Mouse (Mus musculus) yolk sac, embryonic 10.5 days (tissue): Measurements from ENCODE around the gene Gm37596.
"Not testable (repeated sequence)": the region's sequence is repeated elsewhere in the genome, so short reads cannot be mapped to it uniquely, and the experiment has no call there.

Experiments
- DNase-seq: peaks from one replicate; pipeline ENCODE4 v3.0.0-alpha.2; 2017; ENCODE audit warnings: low spot score

The Gm37596 gene

DNA sequence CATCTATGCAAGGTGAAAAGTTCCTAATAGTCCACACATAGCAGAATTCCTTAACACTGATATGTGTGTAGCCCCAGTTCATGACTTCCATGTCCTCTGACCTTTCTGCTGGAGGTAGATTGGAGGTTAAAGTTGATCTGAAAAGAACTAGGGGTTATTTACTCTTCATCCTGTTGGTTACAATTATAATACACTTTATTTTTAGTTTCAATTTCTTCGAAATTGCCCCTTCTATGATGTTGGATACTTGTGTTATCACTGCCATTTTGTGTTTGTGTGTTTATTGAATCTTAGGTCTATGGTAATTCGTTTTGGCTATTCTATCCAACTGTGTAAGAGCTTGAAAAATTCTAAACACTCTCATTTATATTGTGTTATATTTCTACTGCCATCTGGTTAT, at the start of gene Gm37596:
Gene Gm37596 (minus strand): TSS at position 101 of the 400 bp plus-strand sequence.
- DNase-seq = not testable (repeated sequence)

DNA sequence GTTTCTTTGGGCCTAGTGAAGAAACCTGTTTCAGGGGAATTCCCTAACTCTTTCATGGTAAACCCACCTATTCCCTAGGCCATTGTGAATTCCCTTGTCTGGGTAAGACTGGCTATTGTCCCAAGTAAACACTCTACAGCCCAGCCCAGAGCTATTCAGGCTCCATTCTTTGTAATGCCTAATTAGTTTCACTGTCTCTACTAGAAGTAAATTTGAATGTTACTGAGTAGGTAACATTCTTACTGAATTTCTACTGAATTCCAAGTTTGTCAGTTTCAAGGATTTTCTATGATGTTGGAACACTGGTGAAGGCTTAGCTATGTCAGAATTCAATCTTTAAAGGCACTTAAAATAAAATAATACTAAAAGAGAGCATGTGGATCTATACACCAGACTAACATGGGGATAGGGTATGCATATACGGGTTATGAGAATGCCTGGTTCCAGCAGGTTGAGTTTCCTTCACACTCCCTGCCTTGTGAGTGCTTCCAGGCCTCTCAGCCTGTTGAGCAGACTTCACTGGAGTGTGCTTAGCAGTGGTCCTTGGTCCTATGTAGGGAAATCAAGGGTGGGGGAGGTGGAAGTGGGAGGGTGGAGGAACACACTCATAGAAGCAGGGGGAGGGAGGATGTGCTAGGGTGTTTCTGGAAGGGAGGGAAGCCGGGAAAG, 16.2 kb upstream of the Gm37596 start:
- not testable (repeated sequence) for DNase-seq

DNA sequence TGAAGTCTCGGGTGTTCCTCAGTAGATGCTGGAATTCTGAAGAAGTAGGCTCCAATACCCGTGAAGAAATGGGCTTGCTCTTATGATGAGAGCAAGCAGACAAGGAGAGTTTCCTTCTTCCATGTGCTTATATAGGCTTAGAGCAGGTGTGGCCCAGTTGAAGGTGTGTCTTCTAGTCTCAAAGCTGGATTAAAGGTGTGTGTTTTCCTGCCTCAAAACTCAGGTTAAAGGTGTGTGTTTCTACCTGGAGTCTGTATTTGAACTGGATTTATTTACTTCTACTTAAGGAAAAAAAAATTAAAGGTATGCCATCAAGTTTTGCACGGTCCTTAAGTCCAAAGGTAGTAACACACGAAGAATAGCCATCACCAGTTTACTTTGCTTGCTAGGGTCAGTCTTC, 16.7 kb downstream of the Gm37596 start, which contains the start of gene Tdpoz1:
Gene Tdpoz1 (minus strand): TSS at position 101 of the 400 bp plus-strand sequence.
- DNase-seq = not testable (repeated sequence)

DNA sequence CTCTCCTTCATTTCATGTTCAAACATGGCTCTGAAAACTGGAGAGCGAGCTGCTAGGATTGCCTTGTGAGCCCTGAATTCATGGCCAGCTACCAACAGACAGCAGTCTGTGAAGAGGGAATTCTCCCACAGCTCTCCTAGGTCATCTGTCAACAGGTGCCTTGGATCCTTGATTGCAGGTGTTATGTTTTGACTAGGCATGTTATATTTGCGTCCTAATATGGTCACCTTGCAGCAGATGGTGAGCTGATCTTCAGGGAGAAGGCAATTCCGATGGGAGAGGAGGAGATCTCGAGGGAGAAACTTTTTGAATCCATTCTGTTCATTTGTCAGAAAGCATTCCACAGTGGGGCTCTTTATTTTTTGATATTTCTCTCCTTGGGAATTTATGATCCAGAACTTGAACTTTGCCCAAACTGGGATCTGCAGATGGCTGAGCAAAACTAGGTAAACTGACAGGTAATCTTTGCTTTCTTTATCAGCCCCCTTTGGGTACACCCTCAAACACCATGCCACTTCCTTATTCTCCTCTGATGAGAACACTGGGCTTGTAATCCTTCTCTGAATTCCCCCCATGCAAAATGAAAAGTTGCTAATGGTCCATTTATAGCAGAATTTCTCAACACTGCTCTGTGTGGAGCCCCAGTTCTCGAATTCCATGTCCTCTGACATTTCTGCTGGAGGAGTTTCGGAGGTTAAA, 21.9 kb downstream of the Gm37596 start:
- DNase-seq = not testable (repeated sequence)

DNA sequence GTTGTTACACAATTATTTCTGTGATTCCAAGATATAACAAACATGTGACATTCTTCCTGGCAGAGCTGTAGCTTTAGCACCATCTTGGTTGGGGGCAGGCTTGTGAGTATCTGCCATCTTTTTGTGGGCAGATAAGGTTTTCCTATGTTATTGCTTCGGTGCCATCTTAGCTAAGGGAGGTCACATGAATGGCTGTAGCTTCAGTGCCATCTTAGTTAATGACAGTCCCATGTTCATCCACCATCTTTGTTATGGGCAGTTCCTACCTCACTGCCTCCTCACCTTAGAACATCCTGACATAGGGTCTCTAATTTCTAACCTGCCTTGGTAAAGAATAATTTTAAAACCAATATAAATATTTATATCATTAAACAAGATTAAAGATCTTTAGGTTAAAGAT, 38.6 kb downstream of the Gm37596 start:
- DNase-seq = no peak

DNA sequence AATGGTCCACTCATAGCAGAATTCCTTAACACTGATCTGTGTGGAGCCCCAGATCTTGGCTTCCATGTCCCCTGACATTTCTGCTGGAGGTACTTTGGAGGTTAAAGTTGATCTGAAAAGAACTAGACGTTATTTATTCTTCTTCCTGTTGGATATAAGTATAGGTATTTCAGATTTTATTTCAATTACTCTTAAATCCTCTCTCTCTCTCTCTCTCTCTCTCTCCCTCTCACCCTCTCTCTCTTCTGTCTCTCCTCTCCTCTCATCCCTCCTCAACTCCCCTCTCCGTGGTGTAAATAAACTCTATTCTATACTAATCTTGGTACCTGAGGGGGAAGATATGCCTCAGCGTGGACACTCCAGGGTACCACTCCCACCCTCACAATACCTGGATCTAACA, 40.3 kb downstream of the Gm37596 start, which contains the start of gene Tdpoz2:
Gene Tdpoz2 (minus strand): TSS at position 101 of the 400 bp plus-strand sequence.
- DNase-seq = no peak
